Mouse (Mus musculus) 3134 (cell line): ENCODE measurements around the gene Ddo.

Experiments used
- DNase-seq: peaks from one replicate; pipeline ENCODE4 v3.0.0-alpha.2; 2011; ENCODE audit warnings: low spot score; ENCODE audit not compliant: insufficient read length; ENCODE audit errors: extremely low read depth

The Ddo gene

DNA sequence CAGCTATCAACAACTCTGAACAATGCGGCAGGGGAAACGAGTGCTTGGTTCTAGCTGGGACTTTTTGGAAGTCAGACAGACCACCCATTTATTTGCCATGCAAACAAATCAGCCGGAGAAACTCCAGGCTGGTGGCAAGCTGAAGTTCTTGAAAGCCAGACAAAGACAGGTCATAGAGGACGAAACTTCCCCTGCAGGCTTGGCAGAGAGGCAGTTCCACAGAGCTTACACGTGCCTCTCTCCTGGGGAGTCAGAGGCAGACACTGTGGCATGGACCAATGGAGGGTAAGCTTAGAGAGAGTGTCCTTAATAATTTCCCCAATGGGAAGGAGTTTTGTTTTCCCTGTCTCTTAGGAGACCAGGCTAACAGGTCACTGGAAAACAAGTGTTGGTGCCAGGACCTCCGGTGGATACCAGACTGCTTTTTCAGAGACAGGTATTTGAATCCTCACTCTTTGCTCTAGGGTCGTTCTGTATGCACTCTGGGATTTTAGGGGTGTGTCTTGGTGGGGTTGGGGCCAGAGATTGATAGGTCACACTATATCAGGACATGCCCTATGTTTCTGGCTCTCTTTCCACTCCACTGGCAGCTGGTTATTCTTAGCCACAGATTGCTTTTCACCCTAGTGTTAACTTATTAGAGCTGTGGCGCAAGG is at the start of gene Ddo:
Gene Ddo, plus strand, starts transcription at position 356 of the 656 bp plus-strand sequence.
- no peak for DNase-seq

DNA sequence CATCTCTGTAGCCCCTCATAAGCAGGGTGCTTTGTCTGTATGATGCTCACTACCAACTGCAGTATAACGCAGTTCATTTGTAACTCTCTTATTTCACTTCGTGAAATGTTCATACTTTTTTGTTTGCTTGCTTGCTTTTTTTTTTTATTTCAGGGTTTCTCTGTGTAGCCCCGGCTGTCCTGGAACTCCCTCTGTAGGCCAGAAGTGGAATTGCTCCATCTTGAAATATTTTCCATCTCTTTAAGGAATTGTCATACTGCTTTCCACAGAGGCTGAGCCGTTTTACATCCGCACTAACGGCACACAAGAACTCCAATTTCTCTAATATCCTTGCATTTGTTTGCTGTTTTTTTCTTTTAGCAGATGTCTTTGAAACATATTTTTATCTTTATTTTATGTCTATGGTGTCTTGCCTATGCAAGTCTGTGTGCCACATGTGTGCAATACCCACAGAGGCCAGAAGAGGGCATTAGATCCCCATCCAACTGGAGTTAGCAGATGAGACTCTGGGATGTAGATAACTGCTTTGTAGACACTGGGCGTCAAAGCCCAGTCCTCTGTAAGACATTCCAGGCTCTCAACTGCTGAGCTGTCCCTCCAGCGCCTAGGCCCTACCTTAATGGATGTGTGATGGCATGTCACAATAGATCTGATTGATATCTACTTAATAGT is 46.1 kb upstream of the Ddo start:
- peak; percentile 14 for DNase-seq

DNA sequence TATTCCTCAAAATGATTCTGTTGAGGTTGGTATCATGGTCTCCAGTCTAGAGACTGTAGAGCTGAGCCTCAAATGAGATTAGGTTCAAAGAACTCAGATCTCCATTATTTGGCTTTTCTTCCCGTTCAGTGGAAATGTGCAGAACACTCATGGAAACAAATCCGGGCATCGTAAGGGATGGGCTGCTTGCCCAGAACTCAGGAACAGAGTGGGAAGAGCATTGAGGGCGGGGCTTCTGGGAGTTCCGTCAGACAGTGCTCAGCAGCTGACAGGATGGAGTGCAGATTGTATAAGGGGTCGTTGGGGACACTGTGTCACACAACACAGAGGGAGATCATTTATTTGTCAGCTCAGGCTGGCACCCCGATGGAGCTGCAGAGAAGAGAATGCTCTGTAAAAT is 37.6 kb upstream of the Ddo start:
- DNase-seq = no peak

DNA sequence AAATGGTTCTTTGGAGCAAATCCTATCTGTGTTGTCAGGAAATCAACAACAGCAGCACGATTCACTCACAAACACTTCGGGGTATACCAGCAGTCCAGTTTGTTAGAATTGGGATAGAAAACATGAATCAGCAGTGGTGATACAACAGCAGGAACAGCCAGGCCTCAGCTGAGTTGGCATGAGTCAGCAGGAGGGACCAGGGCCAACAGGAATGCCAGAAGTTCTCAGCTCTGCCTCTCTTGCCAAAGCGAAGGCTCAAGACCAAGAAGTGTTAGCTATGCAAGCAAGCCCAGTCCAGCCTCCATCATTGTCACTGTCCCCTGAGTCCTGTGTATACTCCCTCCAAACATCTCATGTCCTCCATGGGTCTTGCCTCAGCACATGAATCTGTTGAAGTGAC is 32.6 kb upstream of the Ddo start:
- peak; percentile 67 for DNase-seq

DNA sequence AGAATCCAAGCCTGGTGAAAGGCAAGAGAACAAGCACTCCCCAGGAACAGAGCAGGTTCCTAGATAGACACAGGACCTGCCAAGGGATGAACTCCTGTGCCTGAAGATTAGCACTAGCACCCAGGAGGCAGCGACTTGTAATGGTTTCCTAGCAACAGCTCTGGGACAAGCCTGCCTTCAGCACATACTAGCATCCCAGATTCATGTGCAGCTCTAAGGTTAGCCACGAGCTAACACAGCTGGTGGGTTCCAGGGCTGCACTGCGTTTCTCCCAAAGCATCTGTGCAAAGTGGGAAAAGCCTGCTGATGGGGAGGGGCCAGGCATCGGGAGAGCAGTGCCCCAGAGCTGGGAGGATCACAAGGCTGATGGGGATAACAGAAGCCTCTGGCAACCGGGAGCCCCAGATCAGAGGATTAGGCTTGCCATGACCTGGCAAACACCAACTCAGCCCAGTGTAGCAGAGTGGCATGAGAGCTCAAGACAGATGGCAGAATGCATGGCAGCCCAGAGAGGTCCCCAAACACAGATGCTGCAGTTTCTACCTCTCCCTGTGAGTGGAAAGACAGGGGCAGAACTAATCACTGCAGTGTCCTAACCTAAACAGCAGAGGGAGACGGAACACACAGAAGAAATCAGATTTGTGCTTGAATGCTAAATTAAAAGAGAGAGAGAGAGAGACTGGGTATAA is 25.0 kb upstream of the Ddo start:
- no peak for DNase-seq

DNA sequence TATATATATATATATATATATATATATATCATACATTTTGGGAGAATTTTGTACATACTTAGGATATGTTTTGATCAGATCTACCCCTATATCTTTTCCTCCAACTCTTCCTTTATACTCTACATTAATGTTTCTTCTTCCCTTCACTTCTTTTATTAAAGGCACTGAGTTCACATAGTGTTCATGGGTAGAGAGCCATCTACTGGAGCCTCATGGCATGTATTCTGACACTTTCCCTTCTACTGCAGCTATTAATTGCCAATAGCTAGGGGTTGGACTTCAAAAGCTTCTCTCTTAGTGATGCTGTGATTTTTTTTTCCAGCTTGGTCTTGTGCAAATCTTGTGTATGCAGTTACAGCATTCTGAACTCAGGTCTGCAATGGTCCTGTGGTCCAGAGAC is 11.8 kb upstream of the Ddo start:
- no peak for DNase-seq

DNA sequence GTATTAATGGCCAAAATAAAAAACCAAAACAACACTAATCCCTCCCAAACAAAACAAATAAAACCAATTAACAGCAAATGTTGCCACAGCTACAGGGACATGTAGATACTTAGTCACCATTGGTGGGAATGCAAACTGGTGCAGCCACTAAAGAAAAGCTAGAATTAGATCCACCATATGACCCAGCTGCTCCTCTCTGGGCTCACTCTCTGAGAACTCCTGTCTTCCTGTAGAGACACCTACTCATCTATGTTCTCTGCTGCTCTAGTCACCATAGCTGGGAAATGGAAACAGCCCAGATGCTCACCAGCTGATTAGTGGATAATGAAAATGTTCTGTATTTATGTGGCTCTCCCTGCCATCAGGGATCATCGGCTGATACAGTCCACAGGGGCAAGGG is 10.1 kb upstream of the Ddo start:
- DNase-seq = no peak

DNA sequence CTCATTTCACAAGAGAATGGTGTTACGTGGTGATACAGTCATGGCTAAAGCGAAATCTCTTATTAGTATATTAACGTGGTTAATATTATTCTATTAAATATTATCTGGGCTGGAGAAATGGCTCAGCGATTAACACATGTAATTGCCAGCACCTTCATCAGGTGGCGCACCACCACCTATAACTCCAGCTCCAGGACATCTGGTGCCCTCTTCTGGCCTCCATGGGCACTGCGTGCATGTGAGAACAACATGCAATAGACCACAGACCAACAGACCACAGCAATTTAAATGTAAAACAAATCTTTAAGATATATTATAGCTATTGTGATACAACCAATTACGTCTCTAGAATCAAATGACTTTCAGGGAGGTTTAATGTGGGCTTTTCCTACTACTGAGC is 671 bp upstream of the Ddo start:
- DNase-seq = no peak

DNA sequence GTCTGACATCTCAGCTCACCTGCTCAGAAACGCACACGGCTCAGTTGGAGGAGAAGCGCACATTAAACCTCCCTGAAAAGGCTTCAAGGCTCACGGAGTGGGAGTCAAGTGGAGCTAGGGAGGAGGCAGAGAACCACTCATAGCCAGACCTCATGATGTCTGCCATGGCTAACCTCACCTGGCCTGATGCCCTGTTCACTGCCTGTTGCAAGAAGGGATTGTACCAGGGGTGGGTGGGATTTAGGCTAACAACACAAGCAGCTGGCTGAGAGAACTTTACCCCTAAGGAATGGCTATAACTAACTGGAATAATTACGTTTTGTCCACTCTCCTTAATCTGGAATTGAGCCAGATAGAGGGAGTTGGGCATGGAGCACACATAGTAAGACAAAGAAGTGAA is 646 bp downstream of the Ddo start:
- no peak for DNase-seq

DNA sequence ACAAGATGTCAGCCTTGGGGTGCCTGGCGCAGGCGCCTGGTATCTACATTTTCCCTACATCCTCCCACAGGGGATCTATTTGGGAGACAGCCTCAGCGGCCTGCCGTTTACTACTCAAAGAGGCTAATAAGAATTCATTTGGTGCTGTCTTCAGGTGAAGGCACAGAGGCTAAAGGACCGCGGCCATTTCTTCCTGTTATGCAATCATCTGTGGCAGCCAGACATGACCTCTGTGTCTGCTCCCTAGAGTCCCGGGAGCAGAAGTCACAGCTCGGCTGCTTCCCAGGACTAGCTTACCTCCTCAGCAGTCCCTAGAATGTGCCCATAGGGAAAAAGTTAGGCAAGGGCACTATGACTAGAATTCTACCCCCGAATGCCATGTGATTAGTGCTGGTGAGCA is 1.1 kb downstream of the Ddo start:
- DNase-seq = no peak

DNA sequence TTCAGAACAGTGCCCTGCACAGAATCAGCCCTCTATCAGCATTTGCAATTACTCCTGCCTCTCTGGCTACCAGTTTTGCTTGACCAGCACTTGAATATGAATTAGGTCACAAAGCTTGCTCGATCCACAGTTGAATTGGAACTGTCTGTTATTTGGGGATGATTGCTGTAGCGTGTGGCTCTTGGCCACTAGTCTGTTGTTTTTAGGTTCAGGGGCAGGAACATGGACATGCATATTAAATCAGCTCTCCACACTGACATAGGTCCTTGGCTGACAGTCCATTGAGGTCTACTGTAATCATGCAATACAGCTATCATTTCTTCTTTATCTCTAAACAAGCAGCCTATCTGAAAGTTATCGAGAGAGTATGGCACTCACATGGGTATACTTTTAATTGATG is 2.3 kb downstream of the Ddo start:
- DNase-seq = no peak

DNA sequence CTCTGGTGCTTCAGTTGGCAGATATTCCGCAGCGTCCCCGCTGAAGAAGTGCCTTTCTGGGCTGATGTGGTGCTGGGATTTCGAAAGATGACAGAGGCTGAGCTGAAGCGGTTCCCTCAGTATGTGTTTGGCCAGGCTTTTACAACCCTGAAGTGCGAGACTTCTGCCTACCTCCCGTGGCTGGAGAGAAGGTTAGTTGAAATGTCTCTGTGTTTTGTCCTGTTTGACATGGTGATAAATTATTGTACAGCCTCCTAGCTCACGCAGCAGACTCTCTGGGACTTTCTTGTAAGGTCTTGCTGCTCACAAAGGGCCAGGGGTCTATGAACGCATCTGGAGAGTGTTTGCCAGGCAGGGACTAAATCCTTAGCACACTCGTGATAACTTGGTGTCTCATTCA is 7.5 kb downstream of the Ddo start:
- DNase-seq = no peak

DNA sequence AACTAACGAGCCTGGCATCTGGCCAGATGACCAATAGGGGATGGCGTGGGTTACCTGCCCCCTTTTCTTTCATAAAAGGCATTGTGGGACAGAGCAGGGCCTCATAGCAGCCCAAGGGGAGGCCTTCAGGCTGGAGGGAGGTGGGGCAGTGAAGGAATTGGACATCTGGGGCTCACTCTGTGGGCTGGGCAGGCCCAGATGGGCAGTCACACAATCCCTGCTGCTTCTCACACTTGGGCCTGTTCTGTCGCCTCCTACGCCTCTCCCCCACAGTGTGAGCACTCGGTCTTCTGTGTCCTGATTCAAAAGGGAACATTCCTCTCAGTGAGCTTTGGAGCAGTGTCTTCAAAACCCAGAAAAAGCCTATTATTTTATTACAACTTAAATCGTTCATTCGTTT is 8.5 kb downstream of the Ddo start:
- peak; percentile 28 for DNase-seq

DNA sequence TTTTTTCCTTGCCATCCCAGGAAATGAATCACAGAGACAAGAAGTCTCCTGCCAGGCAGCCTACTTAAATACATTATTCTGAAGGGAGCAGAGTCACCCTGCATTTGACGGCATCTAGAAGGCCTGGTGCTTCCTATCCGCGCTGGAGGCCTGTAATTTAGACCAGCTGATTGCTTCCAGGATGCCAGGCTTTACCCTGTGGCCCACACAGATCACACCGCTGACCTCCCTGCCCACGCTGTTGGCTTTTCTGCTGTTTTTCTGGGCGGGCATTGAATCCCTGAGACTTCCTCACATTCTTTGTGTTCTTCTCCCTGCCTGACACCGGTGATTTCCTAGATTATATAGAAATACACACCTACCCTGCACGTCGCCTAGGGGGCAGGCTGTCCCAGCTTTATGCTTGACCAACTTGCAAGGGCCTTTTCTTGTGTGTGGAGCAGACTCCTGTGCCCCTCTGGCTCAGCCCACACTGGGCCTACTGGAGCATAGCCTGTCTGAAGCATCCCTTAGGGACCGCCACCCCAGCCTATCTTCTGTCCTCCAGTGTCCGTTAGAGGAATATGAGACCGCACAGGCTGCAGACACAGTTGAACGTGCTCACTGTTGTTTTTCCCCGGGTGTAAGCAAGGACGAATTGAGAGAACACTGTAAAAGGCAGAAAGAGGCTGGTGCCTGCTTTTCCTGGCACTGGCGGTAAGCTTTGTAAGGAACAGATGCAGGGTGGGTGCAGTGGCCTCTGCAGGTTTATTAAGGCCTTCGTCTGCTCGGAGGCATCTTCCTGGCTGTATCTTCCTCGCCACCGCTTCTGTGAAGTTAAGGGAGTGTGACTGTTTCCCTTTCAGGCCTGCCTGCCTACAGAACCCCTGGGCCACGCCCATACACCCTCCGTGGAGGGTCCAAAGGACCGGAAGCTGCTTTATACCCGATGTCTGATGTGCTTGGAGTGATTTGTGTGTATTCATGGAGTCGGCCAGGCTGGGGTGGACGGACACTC is 9.3 kb downstream of the Ddo start:
- DNase-seq = peak; percentile 40

DNA sequence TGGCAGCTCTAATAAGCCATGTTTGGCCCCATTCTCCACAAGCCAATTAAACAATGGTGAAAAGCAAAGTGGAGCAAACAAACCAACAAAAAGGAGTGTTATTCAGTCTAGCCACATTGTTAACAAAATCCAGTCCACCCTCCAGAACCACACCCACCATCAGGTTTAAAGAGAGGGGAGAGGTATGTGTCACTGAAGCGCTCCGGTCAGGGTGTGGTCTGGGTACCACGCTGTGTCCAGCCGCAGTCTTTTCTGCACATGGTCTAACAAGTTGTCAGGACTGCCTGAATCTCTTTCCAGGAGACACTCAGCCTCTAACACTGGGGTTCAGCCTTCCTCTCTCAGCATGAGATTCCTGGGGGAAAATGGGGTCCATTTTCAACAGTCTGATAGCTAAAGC is 10.6 kb downstream of the Ddo start:
- DNase-seq = no peak

DNA sequence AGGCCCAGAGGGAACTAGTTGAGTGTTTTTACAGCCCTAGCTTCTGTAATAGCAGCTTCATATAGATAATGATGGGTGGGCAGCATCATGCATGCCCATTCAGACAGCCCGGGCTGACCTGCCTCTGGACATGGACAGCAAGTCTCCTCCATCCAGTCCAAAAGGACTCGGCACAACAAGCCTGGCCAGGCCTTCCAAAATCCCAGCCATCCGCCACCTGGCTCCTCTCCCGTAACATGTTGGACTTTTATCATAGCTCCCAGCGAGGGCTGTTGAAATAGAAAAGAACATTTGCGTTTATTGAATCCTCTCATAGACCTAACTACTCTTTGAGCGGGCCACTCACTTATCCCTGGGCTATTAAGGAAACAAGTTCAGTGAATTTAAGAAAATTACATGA is 12.1 kb downstream of the Ddo start:
- DNase-seq = no peak

DNA sequence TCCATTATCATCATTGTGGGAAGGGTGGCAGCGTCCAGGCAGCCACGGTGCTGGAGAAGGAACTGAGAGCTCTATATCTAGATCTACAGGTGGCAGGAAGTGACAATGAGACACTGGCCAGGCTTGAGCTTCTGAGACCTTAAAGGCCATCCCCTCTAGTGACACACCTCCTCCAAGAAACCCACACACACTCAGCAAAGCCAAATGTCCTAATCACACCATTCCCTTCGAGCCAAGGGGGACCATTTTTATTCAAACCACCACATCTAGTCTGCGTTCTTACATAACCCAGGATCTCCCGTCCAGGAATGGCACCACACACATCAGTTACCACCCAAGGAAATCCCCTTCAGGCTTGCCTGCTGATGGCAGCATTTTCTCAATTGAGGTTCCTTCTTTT is 13.3 kb downstream of the Ddo start:
- no peak for DNase-seq

DNA sequence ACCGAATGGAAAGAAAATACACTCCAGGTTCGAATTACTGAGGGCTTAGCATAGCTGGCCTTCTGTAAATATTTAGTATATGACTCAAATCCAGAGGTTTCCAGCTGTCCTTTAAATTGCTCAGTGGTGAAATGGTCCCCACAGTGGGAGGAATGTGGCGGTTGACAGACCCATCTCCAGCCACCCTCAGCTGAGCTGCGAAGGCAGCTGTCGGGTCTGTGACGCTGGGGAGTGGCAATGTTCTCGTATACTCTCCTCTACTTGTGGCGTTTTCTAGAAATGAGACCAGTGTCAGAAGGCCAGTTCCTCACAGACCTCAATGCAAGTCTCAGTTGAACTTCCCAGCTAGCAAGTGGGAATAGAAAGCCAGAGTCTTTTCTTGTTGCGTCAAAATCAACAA is 14.6 kb downstream of the Ddo start:
- DNase-seq = no peak

DNA sequence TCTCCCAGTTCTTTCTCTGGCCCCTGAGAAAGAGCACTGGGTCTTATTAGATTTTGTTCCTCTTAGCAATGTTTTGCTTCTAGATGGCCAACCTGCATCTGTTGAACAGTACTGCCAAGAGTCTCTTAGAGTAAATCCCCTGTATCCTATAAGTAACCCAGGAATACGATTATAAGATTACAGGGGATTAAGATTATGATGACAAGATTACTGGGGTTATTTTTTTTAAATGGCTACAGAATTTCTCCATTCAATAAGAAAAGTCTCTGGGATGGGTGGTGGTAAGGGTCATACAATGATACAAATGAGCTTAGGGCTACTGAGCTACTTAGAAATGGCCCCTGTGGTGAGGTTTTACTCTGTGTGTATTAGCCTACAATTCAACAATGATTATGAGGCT is 15.5 kb downstream of the Ddo start:
- DNase-seq = no peak

DNA sequence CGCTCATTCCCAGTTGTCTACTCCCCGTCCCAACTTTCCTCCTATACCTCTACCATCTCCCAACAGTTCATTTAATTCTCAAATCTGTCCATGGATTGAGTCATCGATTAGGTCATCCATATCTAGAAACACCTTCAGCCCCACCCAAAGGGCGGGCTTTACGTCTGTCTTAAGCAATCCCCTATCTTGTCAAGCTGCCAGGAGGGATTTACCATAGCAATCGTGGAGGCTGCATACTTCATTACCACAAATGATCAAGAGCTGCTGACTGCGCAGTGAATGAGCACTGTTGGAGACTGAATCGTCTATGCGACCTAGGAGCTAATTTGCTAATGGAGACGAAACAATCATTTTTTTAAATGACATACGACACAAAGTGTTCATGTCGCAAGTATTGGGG is 19.0 kb downstream of the Ddo start:
- no peak for DNase-seq

DNA sequence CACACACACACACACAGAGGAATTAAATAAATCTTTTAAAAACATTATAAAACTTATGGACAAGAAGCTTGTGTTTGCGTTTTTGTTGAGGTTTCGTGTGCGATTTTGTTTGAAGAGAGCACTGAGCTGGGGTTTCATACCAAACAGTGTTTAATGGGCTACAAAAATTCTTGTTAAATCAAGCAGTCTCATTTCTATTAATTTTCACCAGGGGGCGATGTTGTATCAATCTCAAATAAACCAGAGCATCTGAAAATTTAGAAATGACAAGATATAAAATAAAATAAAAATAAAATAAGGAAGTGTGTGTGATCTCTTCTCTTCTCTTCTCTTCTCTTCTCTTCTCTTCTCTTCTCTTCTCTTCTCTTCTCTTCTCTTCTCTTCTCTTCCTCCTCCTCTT is 19.8 kb downstream of the Ddo start:
- DNase-seq = no peak
